Mouse (Mus musculus) brain, embryonic 14.5 days (tissue): Measurements from ENCODE around the gene Wt1. TPM values are rescaled to one million over a fixed set of nuclear protein-coding genes. Genes with fewer than 3 reads are reported as not detected.

ENCODE experiments used
- DNase-seq: peaks from one replicate; pipeline ENCODE4 v3.0.0-alpha.2; 2011; ENCODE audit warnings: low read depth
- CTCF ChIP-seq: fragments of 200-500 bp; IDR thresholded peaks from 2 replicates; pipeline ENCODE4 v1.5.1; 2012; ENCODE audit warnings: inconsistent platforms, mild to moderate bottlenecking, moderate library complexity, borderline replicate concordance; ENCODE audit not compliant: insufficient read depth, insufficient read length; ENCODE audit errors: extremely low read depth
- POLR2A ChIP-seq: fragments of 200-500 bp; IDR thresholded peaks from 2 replicates; pipeline ENCODE4 v1.6.1; 2012; ENCODE audit warnings: mild to moderate bottlenecking, inconsistent platforms, borderline replicate concordance; ENCODE audit not compliant: poor library complexity, insufficient read depth, insufficient read length, severe bottlenecking; ENCODE audit errors: extremely low read depth
- polyA plus RNA-seq: library from polyadenylated mRNA; depleted of rRNA; stranded (reverse); fragments of >200 nt; gene quantifications from 2 replicates; pipeline ENCODE4 v1.2.3, GENCODE M21; 2012

Gene Wt1
- polyA plus RNA-seq, 1 experiment = 0.68 TPM

DNA sequence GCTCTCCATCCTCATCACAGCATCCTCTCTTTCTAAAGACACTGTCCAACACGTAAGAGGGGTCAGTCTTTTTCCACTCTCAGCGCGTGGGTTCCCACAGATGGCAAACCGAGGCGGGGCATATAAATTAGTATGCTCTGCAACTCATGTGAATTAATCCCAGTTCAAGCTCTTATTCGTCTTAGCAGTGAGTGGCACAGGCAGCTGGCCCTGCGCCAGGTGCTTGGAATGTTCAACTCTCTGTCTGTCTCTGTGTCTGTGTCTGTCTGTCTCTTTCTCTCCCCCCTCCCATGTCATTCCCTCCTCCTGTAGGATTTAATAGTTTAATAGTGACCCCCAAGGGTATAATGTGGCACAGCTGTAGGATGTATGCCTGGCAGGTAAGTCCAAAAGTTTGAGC is 26.9 kb upstream of the Wt1 start:
- TF ChIP-seq POLR2A = no peak
- TF ChIP-seq CTCF = no peak
- peak; percentile 51 for DNase-seq

DNA sequence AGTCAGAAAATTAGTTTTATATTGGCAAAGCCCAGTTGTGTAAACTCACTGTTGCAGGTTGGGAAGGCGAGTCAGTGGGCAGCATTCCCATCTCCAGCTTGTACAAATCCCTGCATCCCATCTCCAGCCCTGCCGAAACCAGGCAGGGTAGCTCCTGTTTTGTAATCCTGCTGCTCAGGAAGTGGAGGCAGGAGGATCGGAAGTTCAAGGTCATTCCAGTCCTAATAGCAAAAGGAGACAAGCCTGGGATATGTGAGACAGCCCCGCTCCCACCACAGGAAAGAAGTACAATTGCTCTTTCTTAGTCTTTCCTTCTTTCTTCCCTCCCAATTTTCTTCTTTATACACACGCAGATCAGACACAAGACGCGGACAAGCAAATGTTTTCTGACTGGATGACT is 25.8 kb upstream of the Wt1 start:
- no peak for DNase-seq
- TF ChIP-seq CTCF (no peak), POLR2A (no peak)

DNA sequence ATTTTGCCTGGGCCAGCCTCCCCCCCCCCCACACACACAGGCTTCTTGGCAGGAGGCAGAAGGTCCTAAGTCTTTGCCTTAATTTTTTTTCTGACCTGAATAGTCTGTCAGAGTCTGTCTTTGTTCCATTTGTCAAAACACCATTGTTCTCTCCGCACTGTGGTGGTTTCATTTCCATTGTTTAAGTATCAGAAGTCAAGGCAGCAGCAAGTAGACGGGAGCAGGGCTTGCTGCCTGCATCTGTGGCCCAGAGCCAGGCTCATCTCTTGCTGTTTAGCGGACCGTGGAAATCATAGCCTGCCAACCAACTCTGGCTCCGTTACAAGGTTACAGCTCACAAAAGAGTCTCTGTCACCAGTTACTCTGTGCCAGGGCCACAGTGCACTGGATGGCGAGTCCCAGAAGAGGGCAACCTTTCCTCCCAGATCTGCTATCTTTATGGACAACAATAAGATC is 17.6 kb upstream of the Wt1 start:
- no peak for TF ChIP-seq POLR2A
- peak; percentile 35; the same call in 1 of the 2 replicates for TF ChIP-seq CTCF
- peak; percentile 96 for DNase-seq

DNA sequence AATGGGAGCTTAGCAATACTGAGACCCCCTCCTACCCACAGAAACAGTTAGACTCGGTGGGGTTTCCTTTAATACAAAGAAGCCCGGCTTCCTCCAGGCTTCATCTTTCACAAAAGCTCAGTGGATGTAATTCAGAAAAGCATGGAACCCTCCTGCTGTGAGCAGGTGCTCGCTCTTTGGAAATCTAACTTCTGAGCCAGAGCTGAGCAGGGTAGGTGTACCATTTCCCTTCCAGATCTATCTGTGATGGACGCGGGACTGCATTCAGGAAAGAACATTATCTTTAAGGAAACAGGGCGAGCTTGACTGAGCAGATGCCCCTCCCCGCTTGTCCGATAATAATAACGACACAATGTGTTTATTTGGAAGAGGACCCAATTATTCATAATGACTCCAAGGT is 12.3 kb upstream of the Wt1 start:
- no peak for DNase-seq
- no peak for TF ChIP-seq POLR2A
- no peak for TF ChIP-seq CTCF

DNA sequence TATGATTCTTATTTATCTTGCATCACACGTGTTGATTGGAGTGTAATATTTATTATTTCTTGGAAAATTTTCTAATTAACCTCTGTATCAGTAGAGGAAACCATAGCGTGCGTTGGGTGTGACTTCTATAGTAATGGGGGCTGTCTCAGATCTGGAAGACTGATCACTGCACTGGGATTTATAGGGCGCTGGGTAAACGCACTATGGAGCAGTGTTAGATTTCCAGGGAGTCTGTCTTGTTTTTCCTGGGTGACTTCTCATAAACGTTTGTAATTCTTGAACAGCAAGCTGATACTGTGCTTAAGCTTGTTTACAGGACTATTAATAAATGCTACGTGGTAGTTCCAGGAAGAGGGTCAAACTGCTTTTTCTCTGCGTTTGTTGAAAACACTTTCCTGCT is 8.7 kb upstream of the Wt1 start:
- TF ChIP-seq POLR2A (no peak), CTCF (no peak)
- DNase-seq = no peak

DNA sequence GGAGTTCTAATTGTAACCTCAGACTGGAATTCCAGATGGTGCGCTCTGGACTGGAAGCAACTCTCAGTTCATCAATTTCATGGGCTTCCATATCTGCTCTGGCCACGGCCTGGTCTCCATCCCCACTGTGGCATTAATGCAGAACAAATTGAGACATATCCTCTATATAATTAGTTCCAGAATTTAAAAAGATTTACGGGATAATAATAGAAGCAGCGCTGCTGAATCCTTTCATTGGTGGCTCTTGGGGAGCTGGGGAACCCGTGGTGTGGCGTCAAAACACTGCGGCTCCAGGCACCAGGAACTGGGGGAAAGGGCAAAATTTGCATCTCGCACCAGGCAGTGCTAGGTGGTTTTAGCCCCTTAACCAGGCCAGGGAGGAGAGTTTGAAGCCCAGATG is 4.1 kb upstream of the Wt1 start:
- TF ChIP-seq POLR2A = no peak
- TF ChIP-seq CTCF = no peak

DNA sequence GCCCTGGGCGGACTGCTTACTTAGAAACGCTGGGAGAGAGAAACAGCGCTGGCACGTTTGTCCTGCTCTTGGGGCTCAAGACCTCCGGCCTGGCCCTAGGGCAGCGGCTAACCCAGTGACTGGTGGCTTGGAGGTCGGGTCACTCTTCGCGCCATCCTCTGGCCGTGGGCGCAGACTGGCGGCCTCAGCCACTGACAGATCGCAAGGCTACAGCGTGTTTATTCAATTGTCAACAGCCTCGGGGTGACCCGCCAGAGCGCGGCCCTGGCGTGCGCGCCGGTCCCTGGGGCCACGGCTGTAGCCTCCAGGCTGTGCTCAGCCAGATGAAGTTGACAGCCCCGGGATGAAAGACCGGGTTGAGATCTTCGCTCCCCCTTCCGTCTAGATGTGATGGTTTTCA is 3.4 kb upstream of the Wt1 start:
- DNase-seq = peak; percentile 46

More for the DNA sequence above, 4.1 kb upstream of the Wt1 start:
- DNase-seq = no peak

DNA sequence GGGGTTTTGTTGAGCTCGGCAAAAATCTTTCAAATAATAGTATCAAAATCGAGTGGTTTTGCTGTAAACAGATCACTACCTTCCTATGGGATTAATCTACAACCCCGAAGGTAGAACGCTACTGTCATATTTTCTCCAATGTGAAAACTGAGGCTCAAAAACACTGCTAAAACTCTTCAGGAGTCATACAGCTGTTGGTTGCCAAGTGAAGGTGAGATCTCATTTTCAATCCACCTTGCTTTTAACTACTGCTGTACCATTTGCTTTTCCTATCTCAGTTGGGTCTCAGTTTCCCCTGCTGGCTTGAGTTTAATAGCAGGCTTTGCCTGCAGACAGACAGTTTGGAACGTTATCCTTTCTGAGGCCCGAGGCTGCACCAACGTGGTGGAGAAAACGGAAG is 2.9 kb upstream of the Wt1 start:
- no peak for TF ChIP-seq CTCF
- no peak for TF ChIP-seq POLR2A
- no peak for DNase-seq

More for the DNA sequence above, 3.4 kb upstream of the Wt1 start:
- TF ChIP-seq CTCF (no peak), POLR2A (no peak)

DNA sequence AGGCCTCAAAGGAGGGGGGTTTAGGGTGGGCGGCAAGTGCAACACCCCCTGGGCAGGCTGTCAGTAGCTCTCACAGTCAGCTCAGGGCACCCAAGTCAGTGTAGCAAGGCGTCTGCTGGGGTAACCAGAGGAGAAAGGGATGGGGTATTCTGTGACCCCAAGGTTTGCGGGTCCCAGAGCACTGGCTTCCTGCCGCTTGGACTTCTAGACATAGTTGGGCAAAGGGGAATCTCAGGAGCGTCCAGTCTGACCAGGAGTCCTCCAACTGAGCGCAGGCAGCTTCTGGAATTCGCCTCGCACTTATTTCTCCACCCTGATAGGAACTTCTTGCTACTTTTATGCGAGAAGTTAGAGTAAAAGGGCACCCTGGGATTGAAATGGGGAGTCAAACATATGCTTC is 2.4 kb upstream of the Wt1 start:
- TF ChIP-seq POLR2A = no peak
- TF ChIP-seq CTCF = no peak
- no peak for DNase-seq

DNA sequence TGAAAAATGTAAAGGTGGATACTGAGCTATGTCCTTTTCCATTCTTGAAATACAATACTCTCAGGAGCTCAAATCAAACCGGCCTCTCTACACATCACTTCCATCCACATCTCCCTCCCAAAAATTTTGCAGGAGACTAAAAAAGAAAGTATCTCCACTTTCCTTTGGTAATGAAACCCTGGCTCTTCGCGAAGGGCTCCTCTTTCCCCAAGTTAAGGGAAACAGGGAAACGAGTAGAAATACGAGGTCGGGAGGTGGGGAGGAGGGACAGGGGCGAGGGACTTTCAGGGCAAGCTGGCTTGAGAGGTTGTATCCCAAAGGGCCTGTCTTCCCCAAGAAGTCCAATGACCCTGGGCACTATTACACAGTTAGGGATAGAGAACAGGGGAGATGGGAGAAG is 1.9 kb upstream of the Wt1 start:
- TF ChIP-seq POLR2A (no peak), CTCF (no peak)
- no peak for DNase-seq

DNA sequence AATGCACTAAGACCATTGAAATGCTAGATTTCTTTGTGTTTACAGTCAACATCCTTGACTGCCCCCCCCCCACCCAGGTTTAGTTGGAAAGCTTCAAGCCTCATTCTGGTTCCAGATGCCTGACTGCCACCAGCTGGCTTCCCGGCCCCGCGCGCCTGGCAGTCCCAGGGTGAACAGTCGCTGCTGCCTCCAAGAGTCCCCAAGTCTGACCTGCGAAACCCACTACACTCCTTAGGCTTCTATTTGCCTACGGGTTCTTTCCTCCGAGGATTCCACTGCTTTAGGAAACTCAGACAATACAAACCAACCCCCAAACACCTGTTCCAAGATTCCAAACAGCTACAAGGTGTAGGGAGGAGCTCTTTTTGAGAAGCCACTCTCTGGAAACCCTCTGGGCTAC is 1.1 kb upstream of the Wt1 start:
- no peak for TF ChIP-seq POLR2A
- TF ChIP-seq CTCF = no peak

DNA sequence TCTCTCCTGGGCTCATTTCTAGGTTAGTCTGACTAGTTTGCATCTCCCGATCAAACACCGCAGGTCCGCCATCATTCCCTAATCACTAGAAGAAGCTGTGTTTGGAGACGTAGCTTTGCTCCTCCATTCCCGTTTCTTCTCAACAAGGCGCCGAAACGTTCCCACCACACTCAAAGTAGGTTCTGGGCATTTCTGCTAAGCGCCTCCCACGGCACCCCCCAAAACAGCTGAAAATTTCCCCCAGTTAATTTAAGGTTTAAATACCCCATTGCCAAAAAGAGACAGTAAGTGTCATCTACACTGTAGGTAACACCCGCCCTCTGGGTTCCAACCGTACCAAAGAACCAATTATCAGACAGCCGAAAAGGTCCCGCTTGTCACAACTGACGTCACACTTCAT is 688 bp upstream of the Wt1 start:
- TF ChIP-seq POLR2A = no peak
- TF ChIP-seq CTCF = no peak
- no peak for DNase-seq

More for the DNA sequence above, 1.1 kb upstream of the Wt1 start:
- DNase-seq = no peak
